Comparison of ENCODE assay signal across 8 mouse cellular contexts in genomic region chr14:30878958-30879571, GRCm38 (mm10). TPM values are rescaled to one million over a fixed set of nuclear protein-coding genes. Genes with fewer than 3 reads are reported as not detected.
DNase-seq lines count a peak whose midpoint lies in the region; ATAC-seq and TF ChIP-seq lines count a peak whose summit lies in the region.

Mustn1 (plus strand) TSS chr14:30879200.

- TF ChIP-seq POLR2A in cerebellum, adult 2 months (IDR thresholded peaks at IDR 0.05; ENCODE audit: borderline replicate concordance, insufficient read depth, low read length): no peak

- peaks cover 21% of the 10 kb centered on the region for H3K4me1 ChIP-seq in intestine, embryonic 16.5 days (ENCODE audit: control insufficient read depth, insufficient read depth, low read length)
- H3K4me1 ChIP-seq in cerebellum, adult 2 months (ENCODE audit: control insufficient read depth, insufficient read depth, low read length): peaks cover 19% of the 10 kb centered on the region

- intact Hi-C loops in left cerebral cortex, postnatal 14 days (cut with DNase I): no loop called here

- DNase-seq in left cerebral cortex, postnatal 14 days (ENCODE audit: low spot score in 2 of 2): peak; percentile 35 to 58
- no peak for DNase-seq in left cerebral cortex, adult 8-10 months (ENCODE audit: low spot score in 2 of 2)
- peak; percentile 40 for DNase-seq in gastrocnemius, postnatal 10 days
- peak; percentile 79 for DNase-seq in lung, postnatal 25 days (ENCODE audit: low spot score)
- DNase-seq in cerebellum, adult 2 months: no peak
- no peak for DNase-seq in neural tube, embryonic 10.5 days (ENCODE audit: extremely low spot score, low spot score)
- no peak for DNase-seq in adrenal gland, postnatal 4 days (ENCODE audit: low spot score in 2 of 2)

- 40% methylated on average over 11 of the region's 11 CpGs for WGBS in intestine, embryonic 16.5 days
- WGBS in cerebellum, adult 2 months: 17% methylated on average over 11 of the region's 11 CpGs

- no peaks in the 10 kb centered on the region for H3K36me3 ChIP-seq in intestine, embryonic 16.5 days (ENCODE audit: control insufficient read depth, insufficient read depth, low read length)

- no peaks in the 10 kb centered on the region for H3K9me3 ChIP-seq in intestine, embryonic 16.5 days (ENCODE audit: control insufficient read depth, low read length)

- H3K9ac ChIP-seq in intestine, embryonic 16.5 days (ENCODE audit: low read depth, low read length): peak within 1 kb of the TSS; percentile 22; the same call in 1 of the 2 replicates

- ATAC-seq in intestine, embryonic 16.5 days: no peak

- H3K4me2 ChIP-seq in intestine, embryonic 16.5 days (ENCODE audit: low read depth, low read length): peak within 1 kb of the TSS; percentile 11; the same call in 1 of the 2 replicates

- H3K27me3 ChIP-seq in intestine, embryonic 16.5 days (replicated peaks; ENCODE audit: control insufficient read depth, insufficient read depth, low read length): no peaks in the 10 kb centered on the region
- no peaks in the 10 kb centered on the region for H3K27me3 ChIP-seq in cerebellum, adult 2 months (ENCODE audit: control insufficient read depth, insufficient read depth, low read length)

- no peak for TF ChIP-seq CTCF in cerebellum, adult 2 months (IDR thresholded peaks at IDR 0.05; ENCODE audit: borderline replicate concordance, insufficient read depth, low read depth, low read length)

- no peak within 1 kb of the TSS for H3K4me3 ChIP-seq in intestine, embryonic 16.5 days (ENCODE audit: low read length)
- no peak within 1 kb of the TSS for H3K4me3 ChIP-seq in cerebellum, adult 2 months (replicated peaks; ENCODE audit: insufficient read depth, low read depth, low read length)

- peak within 1 kb of the TSS; percentile 75 for H3K27ac ChIP-seq in intestine, embryonic 16.5 days (ENCODE audit: low read length)
- no peak within 1 kb of the TSS for H3K27ac ChIP-seq in cerebellum, adult 2 months (ENCODE audit: insufficient read depth, low read length)

RNA-seq across cellular contexts. Expression of gene Mustn1, which starts in this region (rescaled TPM):
- 1 to 10 TPM; 3.9 to 5.1 TPM for total RNA-seq in left cerebral cortex, postnatal 14 days (2021)
- total RNA-seq in left cerebral cortex, adult 8-10 months (2022): 1 to 10 TPM; 2.1 to 4.1 (median 2.2) TPM
- 100 to 1,000 TPM in 1 of 2 experiments, 10 to 100 TPM in 1; 91.8 to 112 TPM for total RNA-seq in gastrocnemius, postnatal 10 days (2021)
- polyA plus RNA-seq in intestine, embryonic 16.5 days (2015; fragmentation: Nextera tagmentation; extraction: Ambion mirVana): 8.8 and 10.6 TPM in 2 replicates
- polyA plus RNA-seq in cerebellum, adult 2 months (2012; rRNA removed): 1.9 and 2.4 TPM in 2 replicates
- total RNA-seq in adrenal gland, postnatal 4 days (2021): 10 to 100 TPM in 1 of 2 experiments, 1 to 10 TPM in 1; 3.8 to 12.1 TPM

Comparison
In these comparisons a context has a peak if more than half of its experiments do, and no peak if none do; other contexts are left out.
1. RNA of gene Mustn1 (total RNA-seq): 91.8 to 112 TPM in gastrocnemius, postnatal 10 days; 3.8 to 12.1 TPM in adrenal gland, postnatal 4 days, 3.9 to 5.1 TPM in left cerebral cortex, postnatal 14 days and 2.1 to 4.1 TPM in left cerebral cortex, adult 8-10 months; every median in the first group is over 4 times any median in the second.
2. DNase-seq: peak in left cerebral cortex, postnatal 14 days (2 of 2), gastrocnemius, postnatal 10 days (single experiment) and lung, postnatal 25 days (single experiment); none in left cerebral cortex, adult 8-10 months (0 of 2), cerebellum, adult 2 months (0 of 2), neural tube, embryonic 10.5 days (single experiment) and adrenal gland, postnatal 4 days (0 of 2).